Mouse (Mus musculus) layer of hippocampus, postnatal 25 days (tissue): Measurements from ENCODE around the gene Fndc7. TPM values are rescaled to one million over a fixed set of nuclear protein-coding genes. Genes with fewer than 3 reads are reported as not detected.

ENCODE experiments used
- total RNA-seq, 2 experiments: library from RNA; stranded (reverse); gene quantifications; 2 replicates each; pipeline ENCODE4 v1.2.3; 2021

The Fndc7 gene
- total RNA-seq, 2 experiments from 2014 or later: 0.23 TPM; not detected in 1

Other genes with a start within 250 kb of the Fndc7 start
- gene Clcc1, start 236.1 kb downstream of the Fndc7 start, total RNA-seq: 10 to 100 TPM; 27.0 to 31.0 TPM
- 10 to 100 TPM; 17.8 to 17.9 TPM for gene Gpsm2, start 167.7 kb downstream of the Fndc7 start, total RNA-seq
- not detected for gene Aknad1, start 150.3 kb downstream of the Fndc7 start, total RNA-seq
- gene Stxbp3, start 49.5 kb downstream of the Fndc7 start, total RNA-seq: 10 to 100 TPM; 24.3 to 26.4 TPM
- gene Prpf38b, start 21.7 kb upstream of the Fndc7 start, total RNA-seq: 10 to 100 TPM; 36.4 to 50.8 TPM
- 1 to 10 TPM; 3.6 to 4.1 TPM for gene Henmt1, start 49.9 kb upstream of the Fndc7 start, total RNA-seq
- gene Gm9857, start 50.4 kb upstream of the Fndc7 start, total RNA-seq: not detected
- 10 to 100 TPM; 28.7 to 29.2 TPM for gene Fam102b, start 137.6 kb upstream of the Fndc7 start, total RNA-seq
- not detected for gene Slc25a54, start 190.5 kb upstream of the Fndc7 start, total RNA-seq
- gene Slc25a24, start 233.1 kb upstream of the Fndc7 start, total RNA-seq: 1 to 10 TPM; 2.6 to 3.4 TPM